Mouse (Mus musculus) spleen, adult 2 months (tissue): ENCODE data around the gene Gjb5.

Source experiments
- CTCF ChIP-seq: fragments of 200-500 bp; IDR thresholded peaks from 2 replicates; pipeline ENCODE4 v1.5.1; 2011; ENCODE audit warnings: mild to moderate bottlenecking, inconsistent platforms; ENCODE audit not compliant: insufficient read depth, insufficient read length, insufficient replicate concordance; ENCODE audit errors: extremely low read depth
- POLR2A ChIP-seq: fragments of 200-500 bp; IDR thresholded peaks from 2 replicates; pipeline ENCODE4 v1.6.1; 2011; ENCODE audit warnings: low read depth, low read length, inconsistent platforms

DNA sequence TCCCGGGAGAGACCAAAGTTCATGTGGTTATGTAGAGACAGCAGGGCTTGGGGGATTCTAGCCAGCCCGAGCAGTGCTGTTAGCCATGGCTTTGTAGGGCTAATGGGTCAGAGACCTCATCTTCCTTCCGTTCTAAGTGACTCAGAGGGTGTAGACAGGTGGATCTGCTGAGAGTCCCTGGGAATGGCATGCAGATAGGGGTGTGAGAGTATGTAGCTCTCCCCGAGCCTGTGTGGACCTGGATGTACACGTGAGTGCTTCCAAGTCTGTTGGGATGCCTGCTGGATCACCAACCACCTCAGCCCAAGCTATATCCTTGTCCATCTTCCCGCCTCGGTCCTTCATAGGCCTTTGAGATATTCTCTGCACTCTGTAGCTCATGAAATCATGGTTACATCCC lies 29.6 kb downstream of the Gjb5 start:
- TF ChIP-seq POLR2A (no peak), CTCF (no peak)
